Mouse (Mus musculus) gastrocnemius, postnatal 36 days (tissue): ENCODE measurements around the gene H2afb3. TPM values are rescaled to one million over a fixed set of nuclear protein-coding genes. Genes with fewer than 3 reads are reported as not detected.
"Not testable (repeated sequence)": the region's sequence is repeated elsewhere in the genome, so short reads cannot be mapped to it uniquely, and the experiment has no call there.

Experiments
- DNase-seq, 2 experiments: peaks; one replicate each; pipeline ENCODE4 v3.0.0; 2022
- intact Hi-C: fragments of 180-260 bp; cut with DNase I; formaldehyde crosslinking; loops from one replicate; pipeline ENCODE4 v1.15.1; 2025
- long read RNA-seq, 2 experiments: library from polyadenylated mRNA; stranded (forward); transcript quantifications; one replicate each; pipeline ENCODE4 v2.0.0; 2021
- total RNA-seq, 2 experiments: library from RNA; stranded (reverse); gene quantifications; 2 replicates each; pipeline ENCODE4 v1.2.3; 2021

H2afb3 gene
- total RNA-seq = not detected
- long read RNA-seq, experiment 1 = 0 reads
- long read RNA-seq, experiment 2 = 0 reads

GRCm38 (mm10) chrX:120312995-120313394, at the start of gene H2afb3:
TSS of gene H2afb3 (minus strand) at chrX:120313095.
- DNase-seq = not testable (repeated sequence)

GRCm38 (mm10) chrX:120301469-120302175, 11.3 kb downstream of the H2afb3 start:
- DNase-seq = no peak
- intact Hi-C loops = no loop called here

More at GRCm38 (mm10) chrX:120312995-120313394, at the start of gene H2afb3:
- intact Hi-C loops = not testable (repeated sequence)

- no peak for DNase-seq
- intact Hi-C loops = no loop called here
Measured at GRCm38 (mm10) chrX:120292832-120293750, 19.8 kb downstream of the H2afb3 start.

GRCm38 (mm10) chrX:120291696-120292095, 21.2 kb downstream of the H2afb3 start:
- intact Hi-C loops = no loop called here
- DNase-seq = no peak

- intact Hi-C loops = no loop called here
- DNase-seq = no peak
Measured at GRCm38 (mm10) chrX:120290900-120291280, 22.0 kb downstream of the H2afb3 start.

- intact Hi-C loops = no loop called here
Measured at GRCm38 (mm10) chrX:120290011-120290899, 22.6 kb downstream of the H2afb3 start, which contains the start of gene Pcdh11x. TSS of gene Pcdh11x (plus strand) at chrX:120290259.

GRCm38 (mm10) chrX:120287502-120287901, 25.4 kb downstream of the H2afb3 start:
- intact Hi-C loops = no loop called here
- no peak for DNase-seq

More at GRCm38 (mm10) chrX:120290011-120290899, 22.6 kb downstream of the H2afb3 start, which contains the start of gene Pcdh11x:
- DNase-seq = no peak

GRCm38 (mm10) chrX:120285522-120285921, 27.4 kb downstream of the H2afb3 start:
- intact Hi-C loops = no loop called here
- DNase-seq = no peak

Other genes with a start within 250 kb of the H2afb3 start
- gene Pcdh11x, start 22.8 kb downstream of the H2afb3 start, total RNA-seq = under 1 TPM; 0.07 to 0.18 TPM